27 mouse cellular contexts compared by ENCODE assay signal in genomic region chr6:143571356-143572115, GRCm38 (mm10).
A peak's percentile ranks its signal among the peaks of the same experiment; 100 is the strongest.
DNase-seq lines count a peak whose midpoint lies in the region; ATAC-seq lines count a peak whose summit lies in the region.
"Had no signal": no experiment of that assay in that cellular context is flagged by ENCODE, and none has a peak within 500 bp of the region (broad histone marks: within the 10 kb centered on the region; RNA-seq: fewer than 3 reads in every experiment).

No protein-coding gene starts in this region.

- no peak overlapping the region for H3K27ac ChIP-seq in forebrain, embryonic 10.5 days
- no peak overlapping the region for H3K27ac ChIP-seq in forebrain, embryonic 16.5 days (ENCODE audit: low read length)
- H3K27ac ChIP-seq in embryonic facial prominence, embryonic 12.5 days, result no peak overlapping the region; the same call in 1 of the 2 replicates
- 0 out of 2 replicates have a peak overlapping the region, but pooled peaks have one; percentile 1 for H3K27ac ChIP-seq in limb, embryonic 12.5 days
- H3K27ac ChIP-seq: layer of hippocampus, adult 2 months; liver, embryonic 13.5 days; macrophage; midbrain, embryonic 12.5 days; neural tube, embryonic 15.5 days had no signal

- DNase-seq in forebrain, embryonic 10.5 days (ENCODE audit: extremely low spot score, low spot score), result peak; percentile 18
- peak; percentile 2 for DNase-seq in lung, postnatal 10 days
- no peak for DNase-seq in lung, postnatal 4 days
- no peak for DNase-seq in cerebellum, postnatal 4 days (ENCODE audit: low spot score in 2 of 2)
- DNase-seq in cerebellum, postnatal 10 days, result no peak
- DNase-seq: adrenal gland, postnatal 14 days; cerebellum, adult 11-12 months; cerebellum, postnatal 36 days; kidney, adult 2 months; kidney, postnatal 10 days; left cerebral cortex, postnatal 4 days; liver, embryonic 13.5 days; lung, embryonic 14.5 days; right cerebral cortex, postnatal 25 days; thymus, postnatal 36 days had no signal

- no peaks in the 10 kb centered on the region for H3K36me3 ChIP-seq in forebrain, embryonic 10.5 days (replicated peaks)
- H3K36me3 ChIP-seq in forebrain, embryonic 16.5 days (ENCODE audit: control insufficient read depth, insufficient read depth), result no peaks in the 10 kb centered on the region
- no peaks in the 10 kb centered on the region for H3K36me3 ChIP-seq in embryonic facial prominence, embryonic 12.5 days
- H3K36me3 ChIP-seq in limb, embryonic 12.5 days, result no peaks in the 10 kb centered on the region
- H3K36me3 ChIP-seq: liver, embryonic 13.5 days; midbrain, embryonic 12.5 days; neural tube, embryonic 15.5 days had no signal

- no peak for ATAC-seq in forebrain, embryonic 16.5 days
- ATAC-seq in embryonic facial prominence, embryonic 12.5 days (ENCODE audit: insufficient number of reproducible peaks, insufficient read depth, low FRiP score, low TSS enrichment), result 0 out of 2 replicates have a peak, but pooled peaks have one; percentile 64
- ATAC-seq in limb, embryonic 12.5 days (ENCODE audit: insufficient number of reproducible peaks, insufficient read depth, low FRiP score, low TSS enrichment, low read depth), result no peak
- ATAC-seq: activated CD4-positive, CD25-positive, alpha-beta regulatory T cell, adult 4 months; CD4-positive, CD25-positive, alpha-beta regulatory T cell, adult 4 months; forebrain, embryonic 14.5 days; inflammation-experienced regulatory T-cells, adult 6 months had no signal

- H3K4me2 ChIP-seq in forebrain, embryonic 16.5 days (ENCODE audit: low read length), result no peak overlapping the region
- 0 out of 2 replicates have a peak overlapping the region, but pooled peaks have one; percentile 13 for H3K4me2 ChIP-seq in embryonic facial prominence, embryonic 12.5 days (replicated peaks)
- H3K4me2 ChIP-seq in limb, embryonic 12.5 days, result no peak overlapping the region
- H3K4me2 ChIP-seq: liver, embryonic 13.5 days; lung, embryonic 14.5 days; midbrain, embryonic 12.5 days; neural tube, embryonic 15.5 days had no signal

- no peak overlapping the region for H3K9ac ChIP-seq in forebrain, embryonic 16.5 days (replicated peaks; ENCODE audit: low read depth, low read length)
- no peak overlapping the region for H3K9ac ChIP-seq in embryonic facial prominence, embryonic 12.5 days
- H3K9ac ChIP-seq in limb, embryonic 12.5 days (replicated peaks), result no peak overlapping the region
- H3K9ac ChIP-seq: liver, embryonic 13.5 days; lung, embryonic 14.5 days; midbrain, embryonic 12.5 days; neural tube, embryonic 15.5 days had no signal

- no peak overlapping the region for H3K4me3 ChIP-seq in forebrain, embryonic 10.5 days
- H3K4me3 ChIP-seq in forebrain, embryonic 16.5 days (replicated peaks; ENCODE audit: low read length), result no peak overlapping the region
- H3K4me3 ChIP-seq in embryonic facial prominence, embryonic 12.5 days, result no peak overlapping the region
- H3K4me3 ChIP-seq in limb, embryonic 12.5 days (replicated peaks), result no peak overlapping the region
- H3K4me3 ChIP-seq: erythroblast, embryonic 14.5 days; layer of hippocampus, adult 2 months; liver, embryonic 13.5 days; midbrain, embryonic 12.5 days; neural tube, embryonic 15.5 days had no signal

- H3K9me3 ChIP-seq in forebrain, embryonic 10.5 days, result no peaks in the 10 kb centered on the region
- H3K9me3 ChIP-seq in forebrain, embryonic 16.5 days (ENCODE audit: control insufficient read depth, low read length), result 0 out of 2 replicates have a peak, but pooled peaks cover 2% of the 10 kb centered on the region
- H3K9me3 ChIP-seq in embryonic facial prominence, embryonic 12.5 days, result 0 out of 2 replicates have a peak, but pooled peaks cover 3% of the 10 kb centered on the region
- H3K9me3 ChIP-seq in limb, embryonic 12.5 days, result peaks cover 4% of the 10 kb centered on the region; the same call in 1 of the 2 replicates
- H3K9me3 ChIP-seq: midbrain, embryonic 12.5 days; neural tube, embryonic 15.5 days had no signal

- no peaks in the 10 kb centered on the region for H3K4me1 ChIP-seq in forebrain, embryonic 10.5 days
- no peaks in the 10 kb centered on the region for H3K4me1 ChIP-seq in forebrain, embryonic 16.5 days (replicated peaks; ENCODE audit: control insufficient read depth, insufficient read depth, low read length)
- H3K4me1 ChIP-seq in embryonic facial prominence, embryonic 12.5 days, result peaks cover 5% of the 10 kb centered on the region; the same call in 1 of the 2 replicates
- H3K4me1 ChIP-seq in limb, embryonic 12.5 days (replicated peaks), result no peaks in the 10 kb centered on the region
- H3K4me1 ChIP-seq: liver, embryonic 13.5 days; neural tube, embryonic 15.5 days had no signal

- no peaks in the 10 kb centered on the region for H3K27me3 ChIP-seq in forebrain, embryonic 10.5 days (ENCODE audit: poor library complexity, severe bottlenecking)
- H3K27me3 ChIP-seq in forebrain, embryonic 16.5 days (replicated peaks; ENCODE audit: control insufficient read depth, insufficient read depth, low read length), result no peaks in the 10 kb centered on the region
- H3K27me3 ChIP-seq in embryonic facial prominence, embryonic 12.5 days, result peaks cover 6% of the 10 kb centered on the region; the same call in 1 of the 2 replicates
- 0 out of 2 replicates have a peak, but pooled peaks cover 3% of the 10 kb centered on the region for H3K27me3 ChIP-seq in limb, embryonic 12.5 days
- H3K27me3 ChIP-seq: liver, embryonic 13.5 days; midbrain, embryonic 12.5 days; neural tube, embryonic 15.5 days had no signal

- WGBS in forebrain, embryonic 10.5 days, result 80% methylated on average over 24 of the region's 24 CpGs
- 77% methylated on average over 24 of the region's 24 CpGs for whole genome bisulfite sequencing in forebrain, embryonic 16.5 days
- 35% methylated on average over 24 of the region's 24 CpGs for WGBS in embryonic facial prominence, embryonic 12.5 days
- WGBS in limb, embryonic 12.5 days, result 75% methylated on average over 24 of the region's 24 CpGs

Comparison
In these comparisons a context has a peak if more than half of its experiments do, and no peak if none do; other contexts are left out.
1. DNase-seq: peak in forebrain, embryonic 10.5 days (single experiment) and lung, postnatal 10 days (single experiment); none in lung, postnatal 4 days (0 of 2), cerebellum, postnatal 4 days (0 of 2) and cerebellum, postnatal 10 days (0 of 2).